14 mouse cellular contexts compared by ENCODE assay signal in the genomic region with DNA sequence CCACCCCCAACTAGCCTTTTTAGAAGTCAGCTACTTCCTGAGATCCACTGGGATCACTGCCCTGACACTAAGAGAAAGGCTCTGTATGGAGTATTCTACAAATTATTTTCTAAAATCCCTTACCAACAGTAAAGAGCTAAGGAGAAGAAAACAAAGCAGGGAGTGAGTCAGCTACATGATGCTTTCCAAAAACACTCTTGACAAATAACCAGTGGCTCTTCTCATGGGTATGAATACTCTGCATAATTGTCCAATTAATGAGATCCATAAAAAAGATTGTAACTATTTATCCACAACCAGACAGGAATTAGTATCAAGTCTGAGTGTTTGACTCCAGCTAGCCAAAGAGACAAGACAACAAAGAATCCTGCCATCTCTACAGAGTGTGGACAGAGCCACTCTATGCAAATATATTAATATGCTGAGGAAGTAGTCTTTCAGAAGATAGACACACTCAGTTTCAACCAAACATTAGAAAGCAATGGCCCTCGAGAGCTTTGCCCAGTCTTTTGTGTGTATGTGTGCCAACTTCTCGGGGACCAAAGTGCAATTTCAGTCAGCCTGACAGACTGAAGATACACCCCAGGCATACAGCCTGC.
"Had no signal": no experiment of that assay in that cellular context is flagged by ENCODE, and none has a peak within 500 bp of the region (broad histone marks: within the 10 kb centered on the region; RNA-seq: fewer than 3 reads in every experiment).

No protein-coding gene starts in this region.

- H3K36me3 ChIP-seq: limb, embryonic 12.5 days; liver, embryonic 15.5 days; midbrain, embryonic 10.5 days; neural tube, embryonic 13.5 days had no signal

- H3K4me3 ChIP-seq: left cerebral cortex, adult 2 months; limb, embryonic 12.5 days; liver, embryonic 15.5 days; midbrain, embryonic 10.5 days; neural tube, embryonic 13.5 days had no signal

- H3K27ac ChIP-seq: left cerebral cortex, adult 2 months; limb, embryonic 12.5 days; liver, embryonic 15.5 days; midbrain, embryonic 10.5 days; neural tube, embryonic 13.5 days; stomach, postnatal 0 days had no signal

- H3K9ac ChIP-seq: limb, embryonic 12.5 days; liver, embryonic 15.5 days; neural tube, embryonic 13.5 days had no signal

- H3K4me1 ChIP-seq: limb, embryonic 12.5 days; liver, embryonic 15.5 days; midbrain, embryonic 10.5 days had no signal

- H3K9me3 ChIP-seq: limb, embryonic 12.5 days; liver, embryonic 15.5 days; midbrain, embryonic 10.5 days; neural tube, embryonic 13.5 days had no signal

- H3K27me3 ChIP-seq: limb, embryonic 12.5 days; liver, embryonic 15.5 days; neural tube, embryonic 13.5 days had no signal

- DNase-seq: kidney, adult 18-20 months; kidney, postnatal 25 days; lung, adult 2 months; lung, postnatal 10 days; lung, postnatal 4 days; midbrain, embryonic 14.5 days; thymus, postnatal 4 days had no signal

- H3K4me2 ChIP-seq: limb, embryonic 12.5 days; liver, embryonic 11.5 days; liver, embryonic 15.5 days; neural tube, embryonic 13.5 days had no signal
